Mouse (Mus musculus): ENCODE measurements at regions not wholly inside any gene's neighbourhood (a gene's known extent, or its start where the extent isn't known, plus 50 kb on each side); places are given as distances from the start of the nearest gene placed in this dataset.

GRCm38 (mm10) chr13:60084290-60084689 lies 92.9 kb downstream of the Gas1 start:
- TF ChIP-seq POLR2A (IDR thresholded peaks at IDR 0.05; ENCODE audit: extremely low read depth, insufficient read depth, low read length) (no peak), CTCF (IDR thresholded peaks at IDR 0.05; ENCODE audit: extremely low read depth, insufficient read depth, low read length) (no peak)

All from cortical plate, adult 2 months (tissue).